Mouse (Mus musculus): ENCODE results near the gene Chpf.

The Chpf gene

GRCm38 (mm10) chr1:75438782-75439181 is 40.3 kb downstream of the Chpf start:
- DNase-seq: peak; percentile 90

GRCm38 (mm10) chr1:75435475-75436328 is 43.4 kb downstream of the Chpf start, which contains the start of gene Gmppa:
Gene Gmppa, plus strand, starts transcription at chr1:75435930.
- peak; percentile 98 for DNase-seq

GRCm38 (mm10) chr1:75425796-75426471 is 53.2 kb downstream of the Chpf start:
- DNase-seq: no peak
